Mouse (Mus musculus) stomach, embryonic 14.5 days (tissue): ENCODE results near the gene Abca4. TPM values are rescaled to one million over a fixed set of nuclear protein-coding genes. Genes with fewer than 3 reads are reported as not detected.

Experiments used
- ATAC-seq: fragments of 200-750 bp; cut with Nextera tagmentation; 2 replicates; pipeline ENCODE4 v1.8.0; 2017; ENCODE audit warnings: low read depth, moderate TSS enrichment; ENCODE audit not compliant: insufficient number of reproducible peaks, insufficient read depth, low FRiP score
- H3K27ac ChIP-seq: fragments of 300-500 bp; sonication (generic); 2 replicates; pipeline ENCODE4 v1.5.1; 2014; ENCODE audit warnings: mild to moderate bottlenecking, low read length, moderate library complexity, mixed read lengths
- H3K27me3 ChIP-seq: fragments of 300-500 bp; sonication (generic); 2 replicates; pipeline ENCODE4 v1.6.1; 2014; ENCODE audit warnings: low read length, control low read depth, mixed read lengths; ENCODE audit not compliant: control insufficient read depth, insufficient read depth
- H3K36me3 ChIP-seq: fragments of 300-500 bp; sonication (generic); 2 replicates; pipeline ENCODE4 v1.6.1; 2014; ENCODE audit warnings: mild to moderate bottlenecking, control low read depth, low read length, moderate library complexity, mixed read lengths; ENCODE audit not compliant: control insufficient read depth, insufficient read depth
- H3K4me1 ChIP-seq: fragments of 300-500 bp; sonication (generic); 2 replicates; pipeline ENCODE4 v1.6.1; 2014; ENCODE audit warnings: low read length, control low read depth, mixed read lengths; ENCODE audit not compliant: control insufficient read depth, insufficient read depth
- H3K4me2 ChIP-seq: fragments of 300-500 bp; sonication (generic); replicated peaks from 2 replicates; pipeline ENCODE4 v1.6.1; 2014; ENCODE audit warnings: low read depth, low read length, control low read depth
- H3K4me3 ChIP-seq: fragments of 300-500 bp; sonication (generic); 2 replicates; pipeline ENCODE4 v1.5.1; 2014; ENCODE audit warnings: low read depth, low read length, control low read depth
- H3K9ac ChIP-seq: fragments of 300-500 bp; sonication (generic); replicated peaks from 2 replicates; pipeline ENCODE4 v1.6.1; 2014; ENCODE audit warnings: low read depth, mild to moderate bottlenecking, control low read depth, low read length, moderate library complexity, mixed read lengths
- H3K9me3 ChIP-seq: fragments of 300-500 bp; sonication (generic); 2 replicates; pipeline ENCODE4 v1.6.1; 2016; ENCODE audit warnings: low read depth, low read length, control low read depth; ENCODE audit not compliant: control insufficient read depth
- WGBS: fragments of 180-500 bp; shearing (Covaris S2); extraction: QIAGEN DNeasy Blood & Tissue Kit; methylation state at CpG from one replicate; pipeline ENCODE4 v1.1.7; 2014; 5-methylcytosine and 5-hydroxymethylcytosine counted together
- polyA plus RNA-seq: library from polyadenylated mRNA; unstranded; fragments of >200 nt; fragmentation: Nextera tagmentation; extraction: Ambion mirVana; gene quantifications from 2 replicates; pipeline ENCODE4 v1.2.1, GENCODE M21; 2014

Gene Abca4
- polyA plus RNA-seq, 1 experiment from 2014 or later: 0.67 TPM

DNA sequence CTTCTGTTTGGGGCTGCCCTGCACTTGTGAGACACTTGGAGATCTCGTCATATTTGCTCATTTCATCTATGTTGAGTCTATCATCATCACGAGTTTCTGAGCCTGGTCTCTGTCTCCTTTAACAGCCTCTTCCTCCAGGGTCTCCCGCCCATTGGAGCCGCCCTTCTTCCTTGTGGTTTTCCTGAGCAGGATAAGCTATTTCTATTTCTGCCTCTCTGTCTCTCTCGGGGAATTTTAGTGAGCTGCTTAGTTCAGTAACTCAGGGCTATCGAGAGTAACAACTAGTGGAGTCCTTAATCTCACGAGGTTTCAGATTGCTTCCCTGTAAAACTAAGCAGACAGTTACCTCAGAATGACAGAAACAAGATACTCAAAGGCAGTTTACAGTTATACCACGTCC is 1.1 kb upstream of the Abca4 start:
- no peak overlapping the region for H3K27ac ChIP-seq
- no peak overlapping the region for H3K4me3 ChIP-seq
- H3K4me1 ChIP-seq: peaks cover 33% of the 10 kb centered on the region
- H3K9me3 ChIP-seq: no peaks in the 10 kb centered on the region
- no peaks in the 10 kb centered on the region for H3K36me3 ChIP-seq
- no peak overlapping the region for H3K9ac ChIP-seq
- 0 out of 2 replicates have a peak overlapping the region, but pooled peaks have one; percentile 13 for H3K4me2 ChIP-seq
- no peak for ATAC-seq
- H3K27me3 ChIP-seq: no peaks in the 10 kb centered on the region
- 22% methylated on average over 8 of the region's 8 CpGs for WGBS

DNA sequence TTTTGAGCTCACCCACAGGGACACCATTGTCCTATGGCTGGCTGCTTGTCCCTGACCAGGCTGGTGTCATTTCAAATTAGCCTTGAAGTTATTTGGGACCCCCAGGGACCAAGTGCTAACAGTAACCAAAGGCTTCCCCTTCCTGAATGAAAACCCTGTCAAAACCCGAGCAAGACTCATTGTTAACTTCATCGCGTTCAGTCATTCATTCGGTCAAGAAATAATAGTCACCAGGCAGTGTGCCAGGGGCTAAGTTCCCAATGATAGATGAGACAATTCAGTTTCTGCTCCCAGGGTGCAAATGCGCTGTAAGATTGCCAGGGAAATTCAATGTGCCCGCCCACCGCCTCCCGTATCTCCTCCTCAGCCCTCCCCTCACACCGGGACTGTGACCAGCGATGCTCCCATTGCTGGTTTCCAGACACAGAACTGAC is 2.0 kb downstream of the Abca4 start:
- H3K4me2 ChIP-seq: no peak overlapping the region
- no peak overlapping the region for H3K4me3 ChIP-seq
- peaks cover 43% of the 10 kb centered on the region for H3K4me1 ChIP-seq
- no peak overlapping the region for H3K9ac ChIP-seq
- H3K9me3 ChIP-seq: no peaks in the 10 kb centered on the region
- H3K36me3 ChIP-seq: no peaks in the 10 kb centered on the region
- 33% methylated on average over 10 of the region's 10 CpGs for WGBS
- no peaks in the 10 kb centered on the region for H3K27me3 ChIP-seq
- H3K27ac ChIP-seq: no peak overlapping the region
- no peak for ATAC-seq

DNA sequence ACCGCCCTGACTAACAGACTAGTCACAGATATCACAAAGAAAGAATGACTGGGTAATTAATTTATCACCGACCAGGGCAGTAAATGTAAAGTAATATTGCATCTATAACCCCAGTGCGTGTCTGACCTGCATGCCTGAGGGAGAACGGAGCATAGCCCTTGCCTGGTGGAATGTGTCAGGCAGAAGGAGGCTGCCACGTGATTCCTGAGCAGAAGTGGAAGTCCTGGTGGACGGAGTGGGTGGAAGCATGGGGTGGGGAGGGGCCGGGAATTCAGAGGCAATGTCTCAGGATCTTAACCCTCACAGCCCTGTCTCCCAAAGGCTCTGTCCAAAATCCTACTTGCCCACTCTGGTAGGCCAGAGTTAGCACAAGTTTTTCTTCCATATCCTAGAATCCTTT is 3.2 kb downstream of the Abca4 start:
- peak; percentile 47 for ATAC-seq
- Histone ChIP-seq H3K9me3 (no peaks in the 10 kb centered on the region), H3K4me1 (peaks cover 43% of the 10 kb centered on the region), H3K27me3 (no peaks in the 10 kb centered on the region), H3K4me2 (no peak overlapping the region), H3K27ac (peak overlapping the region; percentile 21; the same call in 1 of the 2 replicates), H3K9ac (no peak overlapping the region), H3K4me3 (no peak overlapping the region), H3K36me3 (no peaks in the 10 kb centered on the region)
- WGBS: 27% methylated on average over 7 of the region's 7 CpGs

DNA sequence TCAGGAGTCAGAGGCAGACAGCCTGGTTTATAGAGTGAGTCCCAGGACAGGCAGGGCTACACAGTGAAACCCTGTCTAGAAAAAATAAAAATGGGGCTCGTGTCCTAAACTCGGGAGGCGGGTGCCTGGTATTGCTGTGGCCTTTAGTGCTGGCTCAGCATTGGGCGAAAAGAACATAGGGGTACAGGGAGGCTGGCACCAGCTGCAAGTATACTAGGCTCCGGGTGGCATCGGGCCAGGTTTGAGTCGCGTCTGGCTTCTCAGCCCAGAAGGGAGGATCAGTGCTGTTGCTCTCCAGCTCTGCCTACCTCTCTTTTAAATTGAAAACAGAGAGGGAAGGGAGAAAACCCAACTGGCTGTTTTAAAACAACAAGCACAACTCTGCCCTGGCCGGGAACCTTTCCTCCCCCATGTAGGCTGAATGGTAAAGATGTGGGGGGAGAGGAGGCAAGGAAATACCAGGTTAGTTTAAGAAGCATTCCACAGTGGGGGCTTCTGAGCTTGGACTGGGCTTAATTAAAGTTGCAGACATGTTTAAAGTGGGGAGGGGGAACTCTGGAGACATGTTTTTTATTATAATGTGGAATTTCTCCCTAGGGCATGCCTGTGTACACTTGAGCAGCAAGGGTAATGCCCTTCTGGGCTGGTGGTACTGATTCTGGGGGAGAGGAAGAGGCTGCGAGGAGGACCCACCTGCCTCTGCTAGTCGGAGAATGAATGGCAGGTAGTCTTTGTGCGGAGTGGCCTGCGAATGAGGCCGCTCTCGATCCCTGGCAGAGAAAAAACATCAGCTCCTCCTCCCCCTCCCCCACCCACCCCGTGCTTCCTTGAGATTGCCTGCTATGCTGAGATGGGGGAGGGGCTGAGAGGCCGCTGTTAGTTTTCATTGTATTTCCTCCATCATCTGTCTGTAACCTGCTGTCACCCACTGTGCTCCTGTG is 3.9 kb downstream of the Abca4 start:
- H3K27ac ChIP-seq: peak overlapping the region; percentile 21; the same call in 1 of the 2 replicates
- H3K36me3 ChIP-seq: no peaks in the 10 kb centered on the region
- H3K27me3 ChIP-seq: no peaks in the 10 kb centered on the region
- no peak overlapping the region for H3K4me3 ChIP-seq
- 0 out of 2 replicates have a peak overlapping the region, but pooled peaks have one; percentile 6 for H3K4me2 ChIP-seq
- ATAC-seq: peak; percentile 56; the same call in 1 of the 2 replicates
- H3K9me3 ChIP-seq: no peaks in the 10 kb centered on the region
- no peak overlapping the region; the same call in 1 of the 2 replicates for H3K9ac ChIP-seq
- peaks cover 39% of the 10 kb centered on the region for H3K4me1 ChIP-seq
- 25% methylated on average over 17 of the region's 17 CpGs for whole genome bisulfite sequencing

DNA sequence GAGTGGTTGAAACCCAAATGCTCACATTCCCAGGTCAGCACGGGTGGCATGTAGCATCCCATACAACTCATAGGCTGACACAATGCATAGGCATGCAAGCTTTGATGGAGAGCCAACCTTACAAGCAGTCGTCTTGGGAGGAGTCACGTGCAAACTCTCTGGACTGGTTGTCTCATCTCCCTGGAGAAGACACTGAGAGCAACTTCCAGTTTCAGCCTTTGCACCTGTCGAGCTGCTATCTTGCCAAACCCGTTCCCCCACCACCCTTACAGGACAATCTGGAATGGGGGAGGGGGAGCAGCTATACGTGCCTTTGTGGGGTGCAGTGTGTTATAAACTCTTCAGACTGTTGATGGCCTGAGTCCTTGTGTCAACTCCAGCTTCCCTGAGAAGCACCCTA is 4.9 kb downstream of the Abca4 start:
- peaks cover 31% of the 10 kb centered on the region for H3K4me1 ChIP-seq
- no peak overlapping the region; the same call in 1 of the 2 replicates for H3K27ac ChIP-seq
- no peaks in the 10 kb centered on the region for H3K36me3 ChIP-seq
- H3K4me2 ChIP-seq: no peak overlapping the region
- ATAC-seq: 0 out of 2 replicates have a peak, but pooled peaks have one; percentile 11
- no peak overlapping the region for H3K9ac ChIP-seq
- H3K9me3 ChIP-seq: no peaks in the 10 kb centered on the region
- H3K27me3 ChIP-seq: no peaks in the 10 kb centered on the region
- WGBS: 42% methylated on average over 6 of the region's 6 CpGs
- H3K4me3 ChIP-seq: no peak overlapping the region

DNA sequence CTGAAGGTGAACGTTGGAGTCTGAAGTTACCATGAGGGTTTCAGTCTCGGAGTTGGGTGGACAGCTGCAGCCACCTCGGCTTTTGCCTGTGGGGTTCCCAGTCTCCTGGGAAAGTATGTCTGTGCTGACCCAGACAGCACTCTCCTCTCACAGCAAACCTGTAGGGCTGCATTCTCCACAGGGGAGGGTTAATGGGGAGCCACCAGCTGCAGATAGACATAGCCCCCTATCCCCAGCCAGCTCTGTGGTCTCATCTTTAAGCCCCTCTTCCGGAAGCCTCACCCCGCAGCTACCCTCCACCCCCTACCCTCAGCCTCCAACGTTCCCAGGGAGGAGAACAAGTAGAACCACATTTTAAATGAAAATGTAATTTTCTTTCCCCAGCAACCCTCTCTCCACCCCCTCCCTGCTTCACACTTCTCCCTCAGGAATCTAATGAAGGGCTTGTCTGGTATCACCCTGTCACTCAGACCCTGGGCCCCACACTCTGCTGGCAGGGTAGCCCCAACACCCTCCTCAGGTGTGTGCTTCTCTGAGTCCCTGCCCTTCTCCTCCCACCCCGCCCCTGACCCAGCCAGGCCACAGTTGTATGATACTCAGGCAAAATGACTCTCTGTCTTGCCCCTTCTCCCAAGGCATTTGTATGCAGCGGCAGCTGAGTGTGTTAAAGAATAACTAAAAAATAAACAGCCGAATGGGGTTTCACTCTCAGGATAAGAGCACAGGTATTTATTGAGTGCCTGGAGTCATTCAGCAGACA is 14.4 kb downstream of the Abca4 start:
- no peak overlapping the region for H3K4me3 ChIP-seq
- no peaks in the 10 kb centered on the region for H3K9me3 ChIP-seq
- no peaks in the 10 kb centered on the region for H3K27me3 ChIP-seq
- peak; percentile 93 for ATAC-seq
- H3K36me3 ChIP-seq: no peaks in the 10 kb centered on the region
- H3K9ac ChIP-seq: no peak overlapping the region
- WGBS: 42% methylated on average over 9 of the region's 9 CpGs
- peaks cover 5% of the 10 kb centered on the region; the same call in 1 of the 2 replicates for H3K4me1 ChIP-seq
- H3K4me2 ChIP-seq: no peak overlapping the region
- H3K27ac ChIP-seq: peak overlapping the region; percentile 91

DNA sequence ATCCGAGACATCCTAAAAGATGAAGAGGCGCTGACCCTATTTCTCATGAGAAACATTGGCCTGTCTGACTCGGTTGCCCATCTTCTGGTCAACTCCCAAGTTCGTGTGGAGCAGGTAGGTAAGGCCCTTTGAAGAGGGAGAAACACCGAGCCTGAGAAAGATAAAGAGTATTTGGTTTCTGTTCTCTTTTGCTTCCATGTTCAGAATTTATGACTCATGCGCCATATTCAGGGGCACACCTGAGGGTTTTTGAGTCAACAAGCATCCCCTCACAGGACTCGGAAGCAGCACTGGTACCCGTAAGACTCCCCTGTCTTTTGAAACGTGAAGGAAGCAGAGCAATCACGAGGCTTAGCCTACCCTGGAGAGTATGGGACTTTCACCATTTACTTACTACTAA is 18.3 kb downstream of the Abca4 start:
- no peak for ATAC-seq
- 87% methylated on average over 10 of the region's 10 CpGs for WGBS
- no peaks in the 10 kb centered on the region for H3K36me3 ChIP-seq

More for the DNA sequence above, 18.3 kb downstream of the Abca4 start:
- H3K4me3 ChIP-seq: no peak overlapping the region
- H3K9ac ChIP-seq: no peak overlapping the region
- H3K4me1 ChIP-seq: no peaks in the 10 kb centered on the region; the same call in 1 of the 2 replicates
- H3K27me3 ChIP-seq: no peaks in the 10 kb centered on the region
- no peak overlapping the region for H3K27ac ChIP-seq
- no peaks in the 10 kb centered on the region for H3K9me3 ChIP-seq
- no peak overlapping the region for H3K4me2 ChIP-seq
